Mouse (Mus musculus) myocyte (in vitro differentiated cells): ENCODE measurements at regions not wholly inside any gene's neighbourhood (a gene's known extent, or its start where the extent isn't known, plus 50 kb on each side); places are given as distances from the start of the nearest gene placed in this dataset.

Source experiments
- E2F4 ChIP-seq: IDR thresholded peaks from one replicate; pipeline ENCODE4 v1.6.1; 2011; ENCODE audit warnings: mild to moderate bottlenecking, control low read depth, moderate library complexity; ENCODE audit not compliant: insufficient read depth
- POLR2A ChIP-seq: IDR thresholded peaks from one replicate; pipeline ENCODE4 v1.6.1; 2011; ENCODE audit warnings: low read depth, mild to moderate bottlenecking, control low read depth, moderate library complexity; ENCODE audit not compliant: insufficient read length
- POLR2AphosphoS2 ChIP-seq: IDR thresholded peaks from one replicate; pipeline ENCODE4 v1.6.1; 2011; ENCODE audit warnings: low read depth, control low read depth; ENCODE audit not compliant: insufficient read length
- SRF ChIP-seq: IDR thresholded peaks from one replicate; pipeline ENCODE4 v1.6.1; 2011; ENCODE audit warnings: low read depth; ENCODE audit not compliant: control insufficient read depth, insufficient read length
- TCF3 ChIP-seq: IDR thresholded peaks from one replicate; pipeline ENCODE4 v1.6.1; 2011; ENCODE audit warnings: low read depth, control low read depth; ENCODE audit not compliant: insufficient read length
- USF1 ChIP-seq: IDR thresholded peaks from one replicate; pipeline ENCODE4 v1.6.1; 2011; ENCODE audit warnings: low read depth, mild to moderate bottlenecking, control low read depth, moderate library complexity

GRCm38 (mm10) chr12:78097692-78098091 is 96.3 kb upstream of the Gm6657 start:
- TF ChIP-seq E2F4 = no peak
- no peak for TF ChIP-seq POLR2AphosphoS2
- TF ChIP-seq POLR2A = no peak
- no peak for TF ChIP-seq SRF
- no peak for TF ChIP-seq USF1
- TF ChIP-seq TCF3 = no peak
